Mouse (Mus musculus) hindbrain, embryonic 12.5 days (tissue): ENCODE results near the gene Zc3h12a. TPM values are rescaled to one million over a fixed set of nuclear protein-coding genes. Genes with fewer than 3 reads are reported as not detected.

Experiments
- ATAC-seq: fragments of 200-750 bp; cut with Nextera tagmentation; 2 replicates; pipeline ENCODE4 v1.8.0; 2017; ENCODE audit warnings: moderate TSS enrichment; ENCODE audit not compliant: low FRiP score
- H3K27ac ChIP-seq: fragments of 300-500 bp; sonication (generic); 2 replicates; pipeline ENCODE4 v1.5.1; 2016; ENCODE audit warnings: mild to moderate bottlenecking
- H3K27me3 ChIP-seq: fragments of 300-500 bp; sonication (generic); 2 replicates; pipeline ENCODE4 v1.6.1; 2016; ENCODE audit warnings: mild to moderate bottlenecking
- H3K36me3 ChIP-seq: fragments of 300-500 bp; sonication (generic); 2 replicates; pipeline ENCODE4 v1.6.1; 2016; ENCODE audit warnings: mild to moderate bottlenecking
- H3K4me1 ChIP-seq: fragments of 300-500 bp; sonication (generic); 2 replicates; pipeline ENCODE4 v1.6.1; 2016
- H3K4me2 ChIP-seq: fragments of 300-500 bp; sonication (generic); replicated peaks from 2 replicates; pipeline ENCODE4 v1.6.1; 2016; ENCODE audit warnings: mild to moderate bottlenecking
- H3K4me3 ChIP-seq: fragments of 300-500 bp; sonication (generic); 2 replicates; pipeline ENCODE4 v1.5.1; 2016; ENCODE audit warnings: mild to moderate bottlenecking
- H3K9ac ChIP-seq: fragments of 300-500 bp; sonication (generic); 2 replicates; pipeline ENCODE4 v1.6.1; 2016; ENCODE audit warnings: mild to moderate bottlenecking, moderate library complexity
- H3K9me3 ChIP-seq: fragments of 300-500 bp; sonication (generic); replicated peaks from 2 replicates; pipeline ENCODE4 v1.6.1; 2016; ENCODE audit warnings: mild to moderate bottlenecking
- WGBS: fragments of 180-500 bp; shearing (Covaris S2); methylation state at CpG from one replicate; pipeline ENCODE4 v1.1.7; 2016; 5-methylcytosine and 5-hydroxymethylcytosine counted together
- polyA plus RNA-seq: library from polyadenylated mRNA; unstranded; fragments of >200 nt; fragmentation: Nextera tagmentation; extraction: Ambion mirVana; gene quantifications from 2 replicates; pipeline ENCODE4 v1.2.1, GENCODE M21; 2016

Zc3h12a gene
- polyA plus RNA-seq, 1 experiment from 2014 or later, result 0.50 TPM

GRCm38 (mm10) chr4:125097412-125097811 lies 30.2 kb downstream of the Zc3h12a start:
- ATAC-seq, result no peak
- Histone ChIP-seq H3K9ac (no peak overlapping the region), H3K27ac (no peak overlapping the region), H3K4me2 (no peak overlapping the region), H3K9me3 (no peaks in the 10 kb centered on the region), H3K36me3 (peaks cover 14% of the 10 kb centered on the region), H3K27me3 (no peaks in the 10 kb centered on the region), H3K4me3 (no peak overlapping the region), H3K4me1 (peaks cover 5% of the 10 kb centered on the region; the same call in 1 of the 2 replicates)
- whole genome bisulfite sequencing, result 83% methylated on average over 4 of the region's 4 CpGs

DNA sequence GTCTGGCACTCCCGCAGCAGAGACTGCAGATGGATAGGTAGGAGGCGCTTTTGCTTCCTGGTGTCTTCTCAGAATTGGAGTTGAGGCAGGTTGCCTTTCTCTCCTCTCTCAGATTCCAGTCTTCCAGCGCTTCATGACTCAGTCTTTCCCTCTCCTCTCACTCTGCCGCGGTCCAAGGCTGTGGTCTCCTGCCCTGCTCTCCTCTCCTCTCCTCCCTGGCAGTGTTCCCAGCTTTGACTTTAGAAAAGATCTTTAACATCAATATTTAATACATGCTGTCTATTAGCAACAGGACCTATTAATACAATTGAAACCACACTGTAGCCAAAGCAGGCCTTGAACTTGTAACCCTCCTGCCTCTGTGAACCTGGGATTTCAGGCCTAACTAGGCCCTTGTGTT lies 31.6 kb downstream of the Zc3h12a start:
- H3K9me3 ChIP-seq, result no peaks in the 10 kb centered on the region
- no peak for ATAC-seq
- H3K4me1 ChIP-seq, result peaks cover 5% of the 10 kb centered on the region; the same call in 1 of the 2 replicates
- WGBS, result 97% methylated on average over 5 of the region's 5 CpGs
- no peaks in the 10 kb centered on the region for H3K27me3 ChIP-seq
- peaks cover 24% of the 10 kb centered on the region for H3K36me3 ChIP-seq
- H3K27ac ChIP-seq, result no peak overlapping the region
- H3K4me3 ChIP-seq, result no peak overlapping the region
- H3K4me2 ChIP-seq, result no peak overlapping the region
- no peak overlapping the region for H3K9ac ChIP-seq

DNA sequence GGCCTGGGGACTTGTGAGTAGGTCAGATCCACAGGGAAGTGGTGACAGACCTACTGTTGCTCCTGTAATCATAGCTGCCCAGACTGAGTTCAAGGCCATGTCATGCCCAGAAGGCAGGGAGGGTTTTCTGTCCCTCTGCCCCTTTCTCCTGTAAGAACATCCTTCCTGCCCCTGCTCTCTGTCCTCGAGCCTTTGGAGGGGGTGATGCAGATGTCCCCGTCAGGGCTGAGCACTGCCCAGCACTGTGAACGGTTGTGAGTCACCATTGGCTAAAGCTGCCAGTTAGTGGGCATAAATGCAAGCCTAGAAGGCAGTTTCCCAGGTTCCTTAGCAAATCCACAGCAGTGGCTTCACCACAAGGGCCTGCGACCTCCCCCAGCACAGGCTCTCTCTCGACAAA lies 34.6 kb downstream of the Zc3h12a start:
- Histone ChIP-seq H3K4me1 (no peaks in the 10 kb centered on the region), H3K9ac (no peak overlapping the region), H3K27ac (no peak overlapping the region), H3K9me3 (no peaks in the 10 kb centered on the region), H3K36me3 (peaks cover 54% of the 10 kb centered on the region), H3K4me2 (no peak overlapping the region), H3K4me3 (no peak overlapping the region), H3K27me3 (no peaks in the 10 kb centered on the region)
- no peak for ATAC-seq
- WGBS, result 90% methylated on average over 5 of the region's 5 CpGs

DNA sequence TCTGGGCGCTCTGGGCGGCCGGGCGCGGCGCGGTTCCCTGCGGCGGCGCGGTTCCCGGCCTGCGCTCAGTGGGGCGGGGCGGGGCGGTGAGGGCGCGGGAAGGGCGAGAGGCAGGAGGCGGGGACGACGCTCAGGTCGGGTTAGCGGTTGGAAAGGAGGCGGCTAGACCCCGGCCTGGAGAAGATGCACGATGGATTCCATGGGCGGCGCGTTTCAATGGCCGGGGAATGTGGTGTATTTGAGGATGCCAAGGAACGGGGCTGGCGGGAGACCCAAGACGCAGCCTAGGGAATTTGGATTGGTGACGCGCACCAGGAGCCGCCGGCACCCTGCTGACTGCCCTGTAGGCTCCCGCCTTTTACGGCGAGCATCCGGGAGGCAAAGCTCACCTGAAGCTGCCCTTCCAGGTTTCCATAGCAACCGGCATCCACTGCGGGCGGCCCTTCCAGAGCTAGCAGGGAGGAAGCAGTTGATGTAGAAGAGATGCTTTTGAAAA lies 42.2 kb downstream of the Zc3h12a start:
- no peaks in the 10 kb centered on the region for H3K9me3 ChIP-seq
- peak overlapping the region; percentile 83 for H3K4me2 ChIP-seq
- peak overlapping the region; percentile 88 for H3K9ac ChIP-seq
- peak overlapping the region; percentile 72 for H3K4me3 ChIP-seq
- H3K4me1 ChIP-seq, result peaks cover 21% of the 10 kb centered on the region
- H3K27me3 ChIP-seq, result no peaks in the 10 kb centered on the region
- peaks cover 35% of the 10 kb centered on the region for H3K36me3 ChIP-seq
- H3K27ac ChIP-seq, result peak overlapping the region; percentile 98
- ATAC-seq, result peak; percentile 95
- WGBS, result 1% methylated on average over 44 of the region's 45 CpGs

DNA sequence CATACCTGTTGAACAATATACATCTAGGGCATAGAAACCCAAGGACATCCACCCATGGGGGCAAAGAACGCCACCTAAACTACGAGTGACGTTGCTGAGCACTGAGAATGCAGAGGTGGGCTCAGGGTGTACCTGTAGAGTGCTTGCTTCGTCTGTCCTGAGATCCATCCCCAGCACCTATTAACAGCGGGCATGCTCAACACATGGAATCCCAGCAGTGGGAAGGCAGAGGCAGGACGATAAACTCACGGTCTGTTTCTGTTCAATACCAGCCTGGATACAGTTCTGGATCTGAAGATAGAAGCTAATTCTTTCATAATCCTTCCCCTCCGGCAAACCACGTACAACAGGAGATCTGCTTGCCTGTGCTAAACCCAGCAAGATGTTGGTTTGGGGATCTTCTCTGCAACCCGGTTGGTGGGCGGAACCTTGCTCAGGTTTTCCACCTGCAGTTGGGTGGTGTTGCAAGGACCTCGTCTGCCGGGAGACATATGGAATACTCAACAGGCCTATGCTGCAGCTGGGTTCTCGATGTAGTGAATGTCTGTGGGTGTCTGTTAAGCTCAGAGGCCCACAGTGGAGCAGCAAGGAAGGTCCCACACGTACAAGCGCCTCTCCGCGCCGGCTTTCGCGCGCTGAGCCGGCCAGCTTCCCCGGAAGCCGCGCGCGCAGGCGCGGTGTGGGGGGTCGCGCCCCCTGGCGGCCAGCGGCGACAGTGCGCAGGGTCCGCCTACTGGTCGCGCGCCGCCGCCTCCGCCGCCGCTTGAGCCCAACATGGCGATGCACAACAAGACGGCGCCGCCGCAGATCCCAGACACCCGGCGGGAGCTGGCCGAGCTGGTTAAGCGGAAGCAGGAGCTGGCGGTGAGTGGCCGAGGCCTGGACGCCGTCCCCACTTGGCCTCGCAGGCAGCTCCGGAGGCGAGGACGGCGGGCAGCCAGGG lies 43.0 kb downstream of the Zc3h12a start, which contains the start of gene Meaf6:
Gene Meaf6 (plus strand): TSS at position 732 of the 943 bp plus-strand sequence.
- H3K36me3 ChIP-seq, result peaks cover 28% of the 10 kb centered on the region
- peaks cover 21% of the 10 kb centered on the region for H3K4me1 ChIP-seq
- peak within 1 kb of the TSS; percentile 88 for H3K9ac ChIP-seq
- peak; percentile 89 for ATAC-seq
- H3K4me3 ChIP-seq, result peak within 1 kb of the TSS; percentile 72
- 1% methylated on average over 61 of the region's 63 CpGs for WGBS
- peak within 1 kb of the TSS; percentile 83 for H3K4me2 ChIP-seq
- peak within 1 kb of the TSS; percentile 98 for H3K27ac ChIP-seq
- H3K27me3 ChIP-seq, result no peaks in the 10 kb centered on the region
- no peaks in the 10 kb centered on the region for H3K9me3 ChIP-seq

DNA sequence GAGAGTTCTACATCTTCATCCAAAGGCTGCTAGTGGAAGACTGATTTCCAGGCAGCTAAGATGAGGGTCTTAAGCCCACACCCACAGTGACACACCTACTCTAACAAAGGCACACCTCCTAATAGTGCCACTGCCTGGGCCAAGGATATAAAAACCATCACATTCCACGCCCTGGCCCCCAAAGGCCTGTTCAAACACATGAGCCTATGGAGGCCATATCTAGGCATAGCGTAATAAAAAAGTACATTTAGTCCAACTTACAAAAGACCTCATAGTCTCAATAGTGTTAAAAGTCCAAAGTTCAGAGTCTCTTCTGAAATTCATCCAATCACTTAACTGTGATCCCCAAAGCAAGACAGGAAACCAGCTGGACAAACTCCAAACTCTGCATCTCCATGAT lies 48.9 kb downstream of the Zc3h12a start:
- no peak overlapping the region for H3K4me2 ChIP-seq
- 95% methylated on average over 2 of the region's 2 CpGs for WGBS
- H3K9ac ChIP-seq, result no peak overlapping the region
- no peak for ATAC-seq
- H3K36me3 ChIP-seq, result peaks cover 32% of the 10 kb centered on the region
- no peaks in the 10 kb centered on the region for H3K27me3 ChIP-seq
- no peak overlapping the region for H3K27ac ChIP-seq
- no peaks in the 10 kb centered on the region for H3K9me3 ChIP-seq
- no peak overlapping the region for H3K4me3 ChIP-seq
- H3K4me1 ChIP-seq, result no peaks in the 10 kb centered on the region

DNA sequence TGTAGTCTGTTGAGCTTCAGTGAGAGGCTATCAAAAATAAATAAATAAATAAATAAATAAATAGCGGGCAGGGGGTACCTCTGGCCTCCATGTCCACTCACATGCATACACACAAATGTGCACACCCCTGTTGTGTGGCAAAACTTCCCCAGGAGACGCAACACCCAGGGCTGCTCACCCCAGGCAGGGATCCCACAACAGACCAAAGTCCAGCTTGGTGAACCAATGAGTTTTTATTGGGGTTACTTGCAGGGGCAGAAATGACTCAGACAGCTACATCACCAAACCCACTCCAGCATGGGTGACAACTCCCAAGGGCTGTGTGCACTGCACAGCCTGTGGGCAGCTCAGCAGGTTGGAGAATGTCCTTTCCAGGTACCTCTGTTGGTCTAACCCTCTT lies 49.9 kb downstream of the Zc3h12a start:
- no peak overlapping the region for H3K9ac ChIP-seq
- H3K4me1 ChIP-seq, result no peaks in the 10 kb centered on the region
- no peak overlapping the region for H3K4me2 ChIP-seq
- H3K9me3 ChIP-seq, result no peaks in the 10 kb centered on the region
- peaks cover 42% of the 10 kb centered on the region for H3K36me3 ChIP-seq
- no peak overlapping the region for H3K27ac ChIP-seq
- no peak for ATAC-seq
- 90% methylated on average over 2 of the region's 2 CpGs for WGBS
- H3K27me3 ChIP-seq, result no peaks in the 10 kb centered on the region
- H3K4me3 ChIP-seq, result no peak overlapping the region

Other genes starting within 250 kb of the Zc3h12a start
- gene Epha10, start 246.9 kb downstream of the Zc3h12a start, polyA plus RNA-seq, result 6.8 and 7.5 TPM in 2 replicates
- 16.7 and 18.1 TPM in 2 replicates for gene 9930104L06Rik, start 190.8 kb downstream of the Zc3h12a start, polyA plus RNA-seq
- 130 and 135 TPM in 2 replicates for gene Cdca8, start 188.5 kb downstream of the Zc3h12a start, polyA plus RNA-seq
- gene Rspo1, start 141.4 kb downstream of the Zc3h12a start, polyA plus RNA-seq, result 7.0 and 9.1 TPM in 2 replicates
- gene Gnl2, start 111.3 kb downstream of the Zc3h12a start, polyA plus RNA-seq, result 94.9 and 96.6 TPM in 2 replicates
- 1.2 and 1.7 TPM in 2 replicates for gene Dnali1, start 62.1 kb downstream of the Zc3h12a start, polyA plus RNA-seq
- gene Snip1, start 61.2 kb downstream of the Zc3h12a start, polyA plus RNA-seq, result 32.6 and 33.4 TPM in 2 replicates
- 118 and 130 TPM in 2 replicates for gene Meaf6, start 42.7 kb downstream of the Zc3h12a start, polyA plus RNA-seq